Mouse (Mus musculus) hindbrain, embryonic 16.5 days (tissue): ENCODE results near the gene Dock4. TPM values are rescaled to one million over a fixed set of nuclear protein-coding genes. Genes with fewer than 3 reads are reported as not detected.

Source experiments
- ATAC-seq: fragments of 200-750 bp; cut with Nextera tagmentation; 2 replicates; pipeline ENCODE4 v1.8.0; 2017; ENCODE audit warnings: moderate TSS enrichment, moderate library complexity
- H3K27ac ChIP-seq: fragments of 300-500 bp; sonication (generic); 2 replicates; pipeline ENCODE4 v1.5.1; 2014; ENCODE audit warnings: low read depth, mild to moderate bottlenecking, control low read depth, low read length, moderate library complexity
- H3K27me3 ChIP-seq: fragments of 300-500 bp; sonication (generic); replicated peaks from 2 replicates; pipeline ENCODE4 v1.6.1; 2014; ENCODE audit warnings: low read length; ENCODE audit not compliant: control insufficient read depth, insufficient read depth
- H3K36me3 ChIP-seq: fragments of 300-500 bp; sonication (generic); 2 replicates; pipeline ENCODE4 v1.6.1; 2014; ENCODE audit warnings: mild to moderate bottlenecking, low read length, moderate library complexity, mixed read lengths; ENCODE audit not compliant: control insufficient read depth, insufficient read depth
- H3K4me1 ChIP-seq: fragments of 300-500 bp; sonication (generic); 2 replicates; pipeline ENCODE4 v1.6.1; 2014; ENCODE audit warnings: low read depth, low read length; ENCODE audit not compliant: control insufficient read depth, insufficient read depth
- H3K4me2 ChIP-seq: fragments of 300-500 bp; sonication (generic); 2 replicates; pipeline ENCODE4 v1.6.1; 2014; ENCODE audit warnings: mild to moderate bottlenecking, low read length, control low read depth, moderate library complexity
- H3K4me3 ChIP-seq: fragments of 300-500 bp; sonication (generic); 2 replicates; pipeline ENCODE4 v1.5.1; 2014; ENCODE audit warnings: mild to moderate bottlenecking, low read length, control low read depth, moderate library complexity
- H3K9ac ChIP-seq: fragments of 300-500 bp; sonication (generic); 2 replicates; pipeline ENCODE4 v1.6.1; 2014; ENCODE audit warnings: low read depth, mild to moderate bottlenecking, control low read depth, low read length, moderate library complexity
- H3K9me3 ChIP-seq: fragments of 300-500 bp; sonication (generic); 2 replicates; pipeline ENCODE4 v1.6.1; 2014; ENCODE audit warnings: mild to moderate bottlenecking, low read length, moderate library complexity; ENCODE audit not compliant: control insufficient read depth
- WGBS: fragments of 180-500 bp; shearing (Covaris S2); extraction: QIAGEN DNeasy Blood & Tissue Kit; methylation state at CpG from one replicate; pipeline ENCODE4 v1.1.7; 2014; 5-methylcytosine and 5-hydroxymethylcytosine counted together
- polyA plus RNA-seq: library from polyadenylated mRNA; unstranded; fragments of >200 nt; fragmentation: Nextera tagmentation; extraction: Ambion mirVana; gene quantifications from 2 replicates; pipeline ENCODE4 v1.2.1, GENCODE M21; 2015

The Dock4 gene
- polyA plus RNA-seq, 1 experiment from 2014 or later, result 28.9 TPM

DNA sequence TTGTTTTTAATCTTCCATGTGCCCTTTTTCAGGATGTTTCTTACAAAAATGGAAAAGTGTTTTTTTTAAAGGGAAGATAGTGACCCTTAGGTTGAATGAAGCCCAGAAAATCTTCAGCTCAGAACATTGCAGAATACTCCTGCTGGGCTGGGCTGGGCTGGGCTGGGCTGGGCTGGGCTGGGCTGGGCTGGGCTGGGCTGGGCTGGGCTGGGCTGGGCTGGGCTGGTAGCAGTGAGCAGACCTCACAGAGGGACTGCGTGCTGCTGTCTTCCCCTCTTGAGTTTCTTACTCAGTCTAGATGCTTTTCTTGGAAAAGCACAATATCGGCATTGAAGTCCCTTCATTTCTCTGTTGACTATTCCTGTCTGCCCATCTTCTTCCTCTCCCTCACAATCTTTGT, 350.0 kb downstream of the Dock4 start:
- H3K27ac ChIP-seq, result no peak overlapping the region
- no peak overlapping the region for H3K4me2 ChIP-seq
- 59% methylated on average over 2 of the region's 2 CpGs for WGBS
- peaks cover 3% of the 10 kb centered on the region; the same call in 1 of the 2 replicates for H3K4me1 ChIP-seq
- no peaks in the 10 kb centered on the region for H3K36me3 ChIP-seq
- H3K9me3 ChIP-seq, result no peaks in the 10 kb centered on the region
- H3K27me3 ChIP-seq, result no peaks in the 10 kb centered on the region
- ATAC-seq, result no peak
- no peak overlapping the region for H3K4me3 ChIP-seq
- no peak overlapping the region for H3K9ac ChIP-seq

DNA sequence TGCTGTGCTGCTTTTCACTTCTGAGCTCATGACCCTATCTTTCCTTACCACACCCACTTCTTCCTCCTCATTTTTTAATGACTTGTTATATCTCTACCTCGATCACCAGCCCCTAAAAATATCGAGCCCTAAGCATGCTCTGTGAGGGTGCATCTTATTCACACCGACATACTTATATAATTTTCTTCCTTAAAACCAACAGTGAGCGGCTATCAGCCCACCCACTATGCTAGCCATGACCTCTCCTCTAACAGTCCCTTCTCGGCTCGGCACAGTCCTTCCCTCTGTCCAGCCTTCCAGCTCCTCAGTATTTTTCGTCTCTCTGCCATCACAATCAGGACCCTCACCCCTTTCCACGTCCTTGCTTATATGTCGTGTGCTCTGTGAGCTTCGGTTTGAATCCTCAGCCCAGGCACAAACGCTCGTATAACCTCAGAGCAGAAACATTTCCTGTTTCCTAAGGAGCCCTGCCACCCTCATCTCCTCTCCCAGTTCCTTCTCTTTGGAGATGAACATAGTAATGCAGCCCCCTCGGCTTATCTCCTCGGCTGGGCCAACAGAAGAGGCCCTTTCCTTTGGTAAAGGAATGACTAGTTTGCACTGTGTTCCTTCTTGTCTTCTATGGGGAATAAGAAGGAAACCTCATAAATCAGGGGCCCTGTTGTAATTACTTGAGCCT, 351.2 kb downstream of the Dock4 start:
- Histone ChIP-seq H3K27me3 (no peaks in the 10 kb centered on the region), H3K4me2 (no peak overlapping the region), H3K36me3 (no peaks in the 10 kb centered on the region), H3K4me3 (no peak overlapping the region), H3K27ac (no peak overlapping the region), H3K9me3 (no peaks in the 10 kb centered on the region), H3K9ac (no peak overlapping the region), H3K4me1 (peaks cover 3% of the 10 kb centered on the region; the same call in 1 of the 2 replicates)
- WGBS, result 75% methylated on average over 14 of the region's 14 CpGs
- ATAC-seq, result no peak

DNA sequence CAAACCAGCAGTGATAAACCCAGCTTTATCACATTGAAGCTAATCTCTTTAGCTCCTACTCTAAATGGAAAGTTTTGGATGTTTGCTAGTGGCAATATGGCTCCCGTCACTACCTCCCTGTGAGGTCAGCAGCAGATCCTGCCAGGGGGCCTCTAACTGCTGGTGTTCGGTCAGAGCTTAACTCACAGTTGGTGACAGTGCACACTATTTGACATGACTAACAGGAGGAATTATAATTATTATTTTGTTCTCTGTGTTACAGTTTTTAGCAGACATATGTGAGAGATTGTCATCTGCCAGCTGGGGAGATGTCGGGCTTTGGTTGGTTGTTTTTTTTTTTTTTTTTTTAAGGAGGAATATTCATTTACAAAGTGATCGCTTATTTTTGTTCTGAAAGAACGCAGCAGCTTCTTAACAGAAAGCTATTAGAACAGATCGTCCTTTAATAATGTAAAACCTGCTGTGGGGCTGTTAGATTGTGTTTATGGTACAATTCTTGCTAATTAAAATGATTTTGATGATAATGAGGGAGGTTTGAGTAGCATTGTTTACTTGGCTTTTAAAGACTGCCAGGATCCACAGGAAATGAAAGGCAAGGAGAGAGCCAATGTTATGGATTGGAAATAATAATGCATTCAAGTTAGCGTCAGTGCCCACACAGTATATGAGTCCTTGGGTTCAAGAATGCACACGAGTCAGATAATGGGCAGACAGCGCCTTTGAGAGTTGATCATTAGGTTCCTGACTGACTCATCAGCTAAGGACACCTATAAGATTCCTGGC, 352.0 kb downstream of the Dock4 start:
- Histone ChIP-seq H3K27me3 (no peaks in the 10 kb centered on the region), H3K4me2 (no peak overlapping the region), H3K9me3 (no peaks in the 10 kb centered on the region), H3K9ac (no peak overlapping the region), H3K4me3 (no peak overlapping the region), H3K36me3 (no peaks in the 10 kb centered on the region), H3K27ac (no peak overlapping the region), H3K4me1 (peaks cover 3% of the 10 kb centered on the region; the same call in 1 of the 2 replicates)
- peak; percentile 26; the same call in 1 of the 2 replicates for ATAC-seq
- WGBS, result 28% methylated on average over 9 of the region's 9 CpGs

DNA sequence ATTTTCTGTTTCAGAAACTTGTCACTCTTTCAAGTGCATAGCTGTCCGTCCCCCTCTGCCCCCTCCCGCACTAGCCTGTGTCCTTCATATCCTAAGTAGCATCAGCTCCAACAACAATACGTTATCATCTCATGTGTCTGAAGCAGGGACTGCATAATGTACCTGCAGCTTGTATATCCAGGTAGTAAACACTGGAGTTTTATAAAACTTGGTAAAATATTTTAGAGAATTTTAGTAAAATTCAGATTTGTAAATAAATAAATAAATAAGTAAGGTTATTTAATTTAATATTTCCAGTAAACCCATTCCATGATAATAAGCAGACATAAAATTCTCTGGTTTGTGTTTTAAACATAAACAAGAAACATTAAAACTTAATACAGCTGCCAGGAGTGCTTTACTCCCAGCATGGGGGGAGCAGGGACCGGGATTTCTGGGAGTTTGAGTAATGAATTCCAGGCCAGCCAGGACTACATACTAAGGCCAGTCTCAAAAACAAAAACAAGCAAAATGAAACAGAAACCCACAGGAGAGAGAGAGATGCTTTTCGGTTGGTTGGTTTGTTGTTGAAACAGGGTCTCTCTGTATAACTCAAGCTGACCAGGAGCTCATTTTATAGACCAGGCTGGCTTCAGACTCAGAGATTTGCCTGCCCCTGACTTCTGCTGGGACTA, 352.7 kb downstream of the Dock4 start:
- ATAC-seq, result peak; percentile 53; the same call in 1 of the 2 replicates
- no peaks in the 10 kb centered on the region for H3K36me3 ChIP-seq
- H3K27ac ChIP-seq, result no peak overlapping the region

DNA sequence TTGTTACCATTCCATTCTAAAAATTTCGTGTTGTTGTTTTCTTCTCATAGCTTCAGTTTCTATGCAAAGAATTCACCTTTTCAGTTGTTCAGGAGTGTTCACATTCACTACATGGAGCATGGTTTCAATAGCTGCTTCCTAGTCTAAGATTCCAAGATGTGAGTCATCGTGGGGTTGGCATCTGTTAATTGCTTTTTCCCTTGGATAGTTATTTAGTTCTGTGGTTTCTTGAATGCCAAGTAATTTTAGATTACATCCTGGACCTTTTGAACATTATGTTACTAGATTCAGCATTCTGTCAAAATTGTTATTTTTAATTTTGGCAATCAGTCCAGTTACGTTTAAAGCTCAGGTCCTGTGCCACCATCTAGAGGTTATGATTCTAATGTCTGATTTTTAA, 355.7 kb downstream of the Dock4 start:
- H3K36me3 ChIP-seq, result no peaks in the 10 kb centered on the region
- H3K9ac ChIP-seq, result no peak overlapping the region
- H3K27ac ChIP-seq, result no peak overlapping the region
- H3K4me2 ChIP-seq, result no peak overlapping the region
- no peaks in the 10 kb centered on the region for H3K9me3 ChIP-seq
- no peak overlapping the region for H3K4me3 ChIP-seq
- 85% methylated on average over 3 of the region's 3 CpGs for WGBS
- peaks cover 3% of the 10 kb centered on the region; the same call in 1 of the 2 replicates for H3K4me1 ChIP-seq
- H3K27me3 ChIP-seq, result no peaks in the 10 kb centered on the region
- ATAC-seq, result no peak

More for the DNA sequence above, 352.7 kb downstream of the Dock4 start:
- no peak overlapping the region for H3K4me2 ChIP-seq
- H3K9me3 ChIP-seq, result no peaks in the 10 kb centered on the region
- peaks cover 3% of the 10 kb centered on the region; the same call in 1 of the 2 replicates for H3K4me1 ChIP-seq
- WGBS, result 69% methylated on average over 5 of the region's 5 CpGs
- H3K9ac ChIP-seq, result no peak overlapping the region
- H3K4me3 ChIP-seq, result no peak overlapping the region
- H3K27me3 ChIP-seq, result no peaks in the 10 kb centered on the region

DNA sequence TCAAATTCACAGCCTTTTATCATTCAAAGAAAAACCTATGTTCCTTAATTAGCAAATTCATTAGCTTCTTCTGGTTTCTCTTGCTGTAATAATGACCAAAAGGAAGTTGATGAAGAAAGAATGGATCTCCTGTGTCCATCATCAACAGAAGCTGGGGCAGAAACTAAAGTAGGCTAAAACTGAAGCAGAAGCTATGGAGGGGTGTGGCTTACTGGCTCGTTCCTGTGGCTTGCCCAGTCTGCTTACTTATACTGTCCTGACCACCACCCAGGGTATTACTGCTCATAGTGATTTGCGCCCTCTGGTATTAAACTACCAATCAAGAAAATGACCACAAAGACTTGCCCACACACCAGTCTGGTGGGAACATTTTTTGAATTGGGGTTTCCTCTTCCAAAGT, 359.5 kb downstream of the Dock4 start:
- ATAC-seq, result no peak
- Histone ChIP-seq H3K4me3 (no peak overlapping the region), H3K36me3 (peaks cover 6% of the 10 kb centered on the region), H3K9me3 (no peaks in the 10 kb centered on the region), H3K4me2 (no peak overlapping the region), H3K27me3 (no peaks in the 10 kb centered on the region), H3K4me1 (no peaks in the 10 kb centered on the region), H3K27ac (no peak overlapping the region), H3K9ac (no peak overlapping the region)
- 88% methylated on average over 2 of the region's 2 CpGs for WGBS

DNA sequence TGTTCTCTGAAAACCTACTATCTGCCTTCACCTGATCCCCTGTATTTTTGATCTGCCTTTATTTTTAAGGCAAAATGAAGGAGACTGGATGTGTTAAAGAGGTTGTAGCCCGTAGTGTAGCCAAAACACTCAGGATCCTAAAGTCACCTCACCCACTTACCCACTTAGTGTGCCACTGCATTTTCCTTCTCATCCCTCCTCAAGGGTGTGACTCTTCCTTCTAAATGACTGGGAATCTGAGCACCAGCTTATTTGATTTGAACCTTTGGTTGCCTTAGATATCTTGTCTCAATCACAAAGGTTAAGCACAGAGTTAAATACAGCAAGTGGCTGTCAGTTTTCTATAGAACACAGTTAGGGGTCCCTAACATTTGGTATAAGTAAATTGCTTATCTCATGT, 362.2 kb downstream of the Dock4 start:
- ATAC-seq, result no peak
- Histone ChIP-seq H3K9ac (no peak overlapping the region), H3K27me3 (no peaks in the 10 kb centered on the region), H3K4me3 (no peak overlapping the region), H3K27ac (no peak overlapping the region), H3K4me1 (no peaks in the 10 kb centered on the region), H3K4me2 (no peak overlapping the region), H3K36me3 (peaks cover 19% of the 10 kb centered on the region), H3K9me3 (no peaks in the 10 kb centered on the region)
- WGBS, result 97% methylated on average over 1 of the region's 1 CpGs

DNA sequence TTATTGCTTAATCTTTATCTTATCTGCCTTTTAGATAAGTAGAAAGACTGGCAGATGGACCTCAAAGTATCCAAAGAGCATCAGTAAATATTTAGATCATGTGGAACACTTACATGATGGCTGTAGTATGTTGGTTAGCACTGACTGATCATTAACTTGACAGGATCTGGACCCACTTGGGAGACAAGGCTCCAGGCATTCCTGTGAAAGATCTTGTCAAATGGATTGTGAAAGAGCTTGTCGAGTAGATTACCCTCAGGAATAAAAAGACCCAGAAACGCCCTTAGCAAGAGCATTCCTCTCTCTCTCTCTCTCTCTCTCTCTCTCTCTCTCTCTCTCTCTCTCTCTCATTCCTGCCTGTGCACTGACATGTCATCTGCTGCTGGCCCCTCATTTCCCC, 367.7 kb downstream of the Dock4 start:
- 49% methylated on average over 2 of the region's 2 CpGs for WGBS
- Histone ChIP-seq H3K4me1 (no peaks in the 10 kb centered on the region), H3K36me3 (peaks cover 19% of the 10 kb centered on the region), H3K4me3 (no peak overlapping the region), H3K9me3 (no peaks in the 10 kb centered on the region), H3K27me3 (no peaks in the 10 kb centered on the region), H3K4me2 (no peak overlapping the region), H3K27ac (no peak overlapping the region), H3K9ac (no peak overlapping the region)
- no peak for ATAC-seq
